29 mouse cellular contexts compared by ENCODE assay signal in the genomic region with DNA sequence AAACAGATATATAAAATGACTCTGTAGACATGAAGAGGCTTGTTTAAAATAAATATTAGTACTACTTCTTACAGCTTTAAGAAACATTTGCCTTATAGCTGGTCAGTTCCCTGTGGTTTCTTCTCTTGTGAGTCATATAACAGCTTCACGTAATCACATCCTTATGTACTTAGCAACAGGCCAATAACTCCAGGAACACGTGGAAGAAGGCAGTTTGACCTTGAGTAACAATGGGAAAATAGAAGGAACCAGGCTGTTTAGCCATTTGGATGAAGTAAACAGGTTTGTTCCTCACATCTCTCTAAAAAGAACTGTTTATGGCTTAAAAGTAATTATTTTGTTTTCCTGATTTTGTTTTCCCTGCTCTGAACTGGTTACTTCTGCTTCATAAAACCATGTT. TPM values are rescaled to one million over a fixed set of nuclear protein-coding genes. Genes with fewer than 3 reads are reported as not detected.
DNase-seq lines count a peak whose midpoint lies in the region; ATAC-seq and TF ChIP-seq lines count a peak whose summit lies in the region.
"Had no signal": no experiment of that assay in that cellular context is flagged by ENCODE, and none has a peak within 500 bp of the region (broad histone marks: within the 10 kb centered on the region; RNA-seq: fewer than 3 reads in every experiment).

No protein-coding gene starts in this region.

- no peaks in the 10 kb centered on the region for H3K36me3 ChIP-seq in C2C12 (ENCODE audit: control insufficient read depth, insufficient read depth)
- H3K36me3 ChIP-seq in neural tube, embryonic 15.5 days: no peaks in the 10 kb centered on the region
- H3K36me3 ChIP-seq: G1E had no signal

- H3ac ChIP-seq in C2C12 (ENCODE audit: control insufficient read depth, insufficient read length, low read depth): no peak overlapping the region

- TF ChIP-seq CTCF in C2C12 (IDR thresholded peaks at IDR 0.05; ENCODE audit: control insufficient read depth, insufficient read depth, insufficient read length): no peak

- DNase-seq in 3T3-L1 (ENCODE audit: low read depth, low spot score): peak; percentile 6
- peak; percentile 29 for DNase-seq in 416B (ENCODE audit: low read depth)
- peak; percentile 9 for DNase-seq in NIH3T3 (ENCODE audit: low read depth)
- no peak for DNase-seq in liver
- no peak for DNase-seq in adrenal gland, postnatal 14 days
- DNase-seq in left cerebral cortex, postnatal 36 days (ENCODE audit: low spot score in 2 of 2): no peak
- DNase-seq: adrenal gland, adult 2 months; adrenal gland, adult 8-10 months; adrenal gland, postnatal 10 days; adrenal gland, postnatal 25 days; adrenal gland, postnatal 36 days; B cell, adult 2 months; cerebellum, adult 11 months; cerebellum, adult 11-12 months; cerebellum, adult 18-20 months; cerebellum, adult 2 months; cerebellum, adult 8-10 months; cerebellum, adult 9-10 months; cerebellum, adult 9-11 months had no signal

- intact Hi-C loops in left cerebral cortex, postnatal 36 days (cut with DNase I): loop anchor here (10.0 kb wide), 1 partner anchor 350 kb away; no protein-coding TSS in a partner anchor

- no peaks in the 10 kb centered on the region for H3K79me3 ChIP-seq in C2C12 (ENCODE audit: low read depth)

- H3K9me3 ChIP-seq in neural tube, embryonic 15.5 days (replicated peaks): no peaks in the 10 kb centered on the region
- H3K9me3 ChIP-seq: G1E had no signal

- H3K9ac ChIP-seq in neural tube, embryonic 15.5 days (replicated peaks): no peak overlapping the region

- no peak for ATAC-seq in neural tube, embryonic 15.5 days (ENCODE audit: low FRiP score)
- ATAC-seq: activated CD4-positive, CD25-positive, alpha-beta regulatory T cell, adult 4 months; CD4-positive, CD25-positive, alpha-beta regulatory T cell, adult 4 months; Patski had no signal

- no peaks in the 10 kb centered on the region for H3K27me3 ChIP-seq in C2C12 (ENCODE audit: control insufficient read depth, insufficient read depth, insufficient read length)
- no peaks in the 10 kb centered on the region for H3K27me3 ChIP-seq in neural tube, embryonic 15.5 days (replicated peaks)
- H3K27me3 ChIP-seq: CH12.LX had no signal

- WGBS in neural tube, embryonic 15.5 days: 42% methylated on average over 2 of the region's 2 CpGs

- no peaks in the 10 kb centered on the region for H3K79me2 ChIP-seq in C2C12 (ENCODE audit: control insufficient read depth, insufficient read depth)

- H3K4me2 ChIP-seq in neural tube, embryonic 15.5 days: no peak overlapping the region

- H3K27ac ChIP-seq in neural tube, embryonic 15.5 days (replicated peaks): no peak overlapping the region

- H3K4me1 ChIP-seq in neural tube, embryonic 15.5 days: peaks cover 5% of the 10 kb centered on the region; the same call in 1 of the 2 replicates

- H3K4me3 ChIP-seq in C2C12 (ENCODE audit: insufficient read depth, poor library complexity, severe bottlenecking): no peak overlapping the region
- no peak overlapping the region for H3K4me3 ChIP-seq in neural tube, embryonic 15.5 days (replicated peaks)

TF ChIP-seq in C2C12, 6 proteins besides CTCF, POLR2A, EP300 and RAD21:
- TF ChIP-seq FOSL1 (IDR thresholded peaks at IDR 0.05; ENCODE audit: insufficient read depth, low read length, poor library complexity, severe bottlenecking) (no peak), MAX (IDR thresholded peaks at IDR 0.05) (peak; percentile 94)
TF ChIP-seq in C2C12: peak in this region for 1.

RNA-seq across cellular contexts. Expression of gene Galntl6, which starts 2.7 kb away (rescaled TPM):
- not detected for polyA plus RNA-seq in C2C12 (2012; fragmentation: generic; extraction: Trizol)
- polyA plus RNA-seq in neural tube, embryonic 15.5 days (2015; fragmentation: Nextera tagmentation; extraction: Ambion mirVana): 17.1 and 21.3 TPM in 2 replicates
- 0.41 and 0.70 TPM in 2 replicates for total RNA-seq in adrenal gland, postnatal 14 days (2021)
- total RNA-seq in left cerebral cortex, postnatal 36 days (2021): 10 to 100 TPM; 27.2 to 36.1 TPM
- total RNA-seq: adrenal gland, postnatal 25 days; CH12.LX; MEL had no signal
- polyA plus RNA-seq: CD4-positive, CD25-positive, alpha-beta regulatory T cell, adult 4 months; G1E; Patski had no signal

RNA-seq across cellular contexts. Expression of gene BC030500, which starts 3.6 kb away (rescaled TPM):
- 0.12 TPM for polyA plus RNA-seq in C2C12 (2012; fragmentation: generic; extraction: Trizol)
- polyA plus RNA-seq in neural tube, embryonic 15.5 days (2015; fragmentation: Nextera tagmentation; extraction: Ambion mirVana): 14.7 and 15.6 TPM in 2 replicates
- not detected in 2 replicates for total RNA-seq in adrenal gland, postnatal 14 days (2021)
- total RNA-seq in left cerebral cortex, postnatal 36 days (2021): 10 to 100 TPM; 10.2 to 11.9 TPM
- total RNA-seq: adrenal gland, adult 18-20 months; adrenal gland, adult 8-10 months; adrenal gland, postnatal 10 days; adrenal gland, postnatal 25 days; adrenal gland, postnatal 36 days; CH12.LX; ES-E14; G1E; MEL had no signal
- polyA plus RNA-seq: activated CD4-positive, CD25-positive, alpha-beta regulatory T cell, adult 4 months; CD4-positive, CD25-positive, alpha-beta regulatory T cell, adult 4 months; G1E; Patski had no signal

Comparison
In these comparisons a context has a peak if more than half of its experiments do, and no peak if none do; other contexts are left out.
1. DNase-seq: peak in 3T3-L1 (single experiment), 416B (single experiment) and NIH3T3 (single experiment); none in liver (single experiment), adrenal gland, postnatal 14 days (single experiment) and left cerebral cortex, postnatal 36 days (0 of 2).
2. RNA of gene Galntl6, which starts 2.7 kb away (total RNA-seq): 27.2 to 36.1 TPM in left cerebral cortex, postnatal 36 days; 0.41 to 0.70 TPM in adrenal gland, postnatal 14 days; every median in the first group is over 10 times any median in the second.
3. RNA of gene BC030500, which starts 3.6 kb away (total RNA-seq): 10.2 to 11.9 TPM in left cerebral cortex, postnatal 36 days; not detected in adrenal gland, postnatal 14 days; every median in the first group is over 10 times any median in the second.